Mouse (Mus musculus) adrenal gland, adult 2 months (tissue): ENCODE data around the gene Nbea. TPM values are rescaled to one million over a fixed set of nuclear protein-coding genes. Genes with fewer than 3 reads are reported as not detected.

Source experiments
- DNase-seq: peaks from one replicate; pipeline ENCODE4 v3.0.0; 2021
- long read RNA-seq: library from polyadenylated mRNA; stranded (forward); transcript quantifications from one replicate; pipeline ENCODE4 v2.0.0, GENCODE M21; 2021
- polyA plus RNA-seq: library from polyadenylated mRNA; depleted of rRNA; stranded (reverse); fragments of >200 nt; gene quantifications from 2 replicates; pipeline ENCODE4 v1.2.3, GENCODE M21; 2012; rRNA removed
- total RNA-seq, 2 experiments: library from RNA; stranded (reverse); gene quantifications; 2 replicates each; pipeline ENCODE4 v1.2.3; 2021

Gene Nbea
- total RNA-seq (10 to 100 TPM; 18.8 to 21.7 TPM), polyA plus RNA-seq (7.8 and 9.8 TPM in 2 replicates)
- long read RNA-seq, result 0 reads

- peak; percentile 93 for DNase-seq
Observed at GRCm38 (mm10) chr3:56183159-56184133, at the start of gene Nbea. Gene Nbea, minus strand, starts transcription at chr3:56183701.

GRCm38 (mm10) chr3:56229283-56229682 is 45.8 kb upstream of the Nbea start:
- no peak for DNase-seq

GRCm38 (mm10) chr3:56215989-56216388 is 32.5 kb upstream of the Nbea start:
- no peak for DNase-seq

GRCm38 (mm10) chr3:56203968-56204367 is 20.5 kb upstream of the Nbea start:
- no peak for DNase-seq

- no peak for DNase-seq
Observed at GRCm38 (mm10) chr3:56188238-56188637, 4.7 kb upstream of the Nbea start.

GRCm38 (mm10) chr3:56187131-56187779 is 3.8 kb upstream of the Nbea start:
- DNase-seq, result peak; percentile 16

- DNase-seq, result no peak
Observed at GRCm38 (mm10) chr3:56182371-56183158, 936 bp downstream of the Nbea start.

- peak; percentile 10 for DNase-seq
Observed at GRCm38 (mm10) chr3:56181991-56182370, 1.5 kb downstream of the Nbea start.

- DNase-seq, result no peak
Observed at GRCm38 (mm10) chr3:56181025-56181424, 2.5 kb downstream of the Nbea start.

- no peak for DNase-seq
Observed at GRCm38 (mm10) chr3:56157864-56158263, 25.6 kb downstream of the Nbea start.

- DNase-seq, result no peak
Observed at GRCm38 (mm10) chr3:56126674-56127073, 56.8 kb downstream of the Nbea start.

GRCm38 (mm10) chr3:56116647-56117046 is 66.9 kb downstream of the Nbea start:
- no peak for DNase-seq

- no peak for DNase-seq
Observed at GRCm38 (mm10) chr3:56108101-56108500, 75.4 kb downstream of the Nbea start.

- no peak for DNase-seq
Observed at GRCm38 (mm10) chr3:56097105-56097504, 86.4 kb downstream of the Nbea start.

GRCm38 (mm10) chr3:56079015-56079612 is 104.4 kb downstream of the Nbea start:
- DNase-seq, result peak; percentile 6

- DNase-seq, result peak; percentile 11
Observed at GRCm38 (mm10) chr3:56067849-56068248, 115.7 kb downstream of the Nbea start.

GRCm38 (mm10) chr3:56066360-56067040 is 117.0 kb downstream of the Nbea start:
- no peak for DNase-seq

GRCm38 (mm10) chr3:56065234-56065633 is 118.3 kb downstream of the Nbea start:
- DNase-seq, result no peak

GRCm38 (mm10) chr3:56045659-56046336 is 137.7 kb downstream of the Nbea start:
- peak; percentile 20 for DNase-seq

- no peak for DNase-seq
Observed at GRCm38 (mm10) chr3:56043091-56043490, 140.4 kb downstream of the Nbea start.

- DNase-seq, result no peak
Observed at GRCm38 (mm10) chr3:56039494-56039893, 144.0 kb downstream of the Nbea start.
